Mouse (Mus musculus) thymus, postnatal 14 days (tissue): ENCODE measurements around the gene Galnt2.

Source experiments
- DNase-seq: peaks from one replicate; pipeline ENCODE4 v3.0.0; 2021

The Galnt2 gene

DNA sequence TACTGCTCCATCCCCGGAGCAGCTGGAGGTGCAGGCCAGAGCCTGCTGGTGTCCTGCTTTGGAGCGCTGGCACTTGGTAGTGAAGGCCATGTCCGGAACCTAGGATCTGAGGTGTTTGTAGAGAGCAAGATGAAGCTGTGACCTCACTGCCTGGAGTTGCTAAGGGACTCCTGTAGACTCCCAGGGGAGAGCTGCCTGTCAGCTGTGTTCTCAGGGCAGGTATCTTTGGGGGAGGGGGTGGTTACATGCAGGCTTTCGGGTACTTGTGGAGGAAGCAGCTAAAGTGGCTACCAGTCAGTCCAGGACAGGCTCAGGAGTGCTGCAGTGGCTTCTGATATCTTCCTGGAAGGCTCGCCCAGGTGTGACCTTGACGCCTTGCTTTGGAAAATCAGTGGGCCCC lies 8.2 kb downstream of the Galnt2 start:
- no peak for DNase-seq

DNA sequence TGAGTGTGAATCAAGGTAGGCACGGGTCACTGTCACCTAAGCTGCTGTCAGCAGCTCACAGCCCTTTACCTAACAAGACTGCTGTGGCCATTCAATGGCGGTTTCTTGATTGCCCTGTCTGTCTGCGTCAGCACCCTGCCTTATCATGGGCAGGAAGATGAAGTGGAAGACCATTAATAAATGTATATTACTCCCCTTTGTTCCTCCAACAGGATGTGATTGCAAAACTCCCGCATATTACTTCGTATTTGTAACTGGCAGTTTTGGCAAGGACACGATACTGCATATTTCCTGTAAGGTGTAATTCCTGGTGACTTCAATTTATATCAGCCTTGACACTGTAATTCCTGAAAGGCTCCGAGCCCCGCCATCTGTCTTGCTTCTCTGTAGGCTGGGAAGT lies 9.7 kb downstream of the Galnt2 start:
- DNase-seq, result no peak

DNA sequence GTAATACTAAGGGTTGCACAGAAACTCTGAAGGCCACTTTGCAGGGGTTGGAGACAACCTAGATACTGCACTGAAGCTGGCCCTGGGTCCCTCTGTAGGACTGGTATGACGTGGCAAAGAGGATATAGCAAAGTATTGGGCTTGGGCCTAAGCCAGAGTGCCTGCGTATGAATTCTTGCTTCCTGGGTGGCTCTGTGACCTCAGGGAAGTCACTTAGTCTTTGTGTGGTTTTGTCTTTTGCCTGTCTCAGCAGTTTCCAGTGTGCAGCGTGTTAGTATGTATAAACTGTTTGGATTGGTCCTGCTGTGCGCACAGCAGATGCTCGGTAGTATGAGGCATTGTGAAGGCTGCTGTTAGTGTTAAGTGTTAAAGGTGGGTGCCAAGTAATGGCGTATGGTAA lies 11.0 kb downstream of the Galnt2 start:
- DNase-seq, result no peak

DNA sequence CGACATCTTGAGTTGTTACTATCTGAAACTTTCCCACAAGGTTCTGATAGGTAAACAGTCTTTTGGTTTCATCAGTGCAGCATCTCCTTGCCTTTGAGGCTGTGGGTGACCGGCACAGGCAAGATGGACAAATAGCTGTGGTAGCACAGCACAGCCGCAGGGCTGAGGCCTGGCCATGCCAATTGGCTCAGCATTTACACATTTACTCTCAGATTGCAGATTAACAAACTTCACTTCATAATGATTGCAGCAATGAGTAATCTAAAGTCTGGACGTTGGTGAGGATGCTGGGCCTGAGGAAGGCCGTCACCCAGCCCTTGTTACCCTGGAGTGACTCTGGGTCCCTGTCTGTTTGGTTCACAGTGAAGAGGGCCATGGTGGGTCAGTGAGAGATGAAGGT lies 11.7 kb downstream of the Galnt2 start:
- no peak for DNase-seq

- DNase-seq, result no peak
Observed at GRCm38 (mm10) chr8:124247581-124247980, 16.4 kb downstream of the Galnt2 start.

DNA sequence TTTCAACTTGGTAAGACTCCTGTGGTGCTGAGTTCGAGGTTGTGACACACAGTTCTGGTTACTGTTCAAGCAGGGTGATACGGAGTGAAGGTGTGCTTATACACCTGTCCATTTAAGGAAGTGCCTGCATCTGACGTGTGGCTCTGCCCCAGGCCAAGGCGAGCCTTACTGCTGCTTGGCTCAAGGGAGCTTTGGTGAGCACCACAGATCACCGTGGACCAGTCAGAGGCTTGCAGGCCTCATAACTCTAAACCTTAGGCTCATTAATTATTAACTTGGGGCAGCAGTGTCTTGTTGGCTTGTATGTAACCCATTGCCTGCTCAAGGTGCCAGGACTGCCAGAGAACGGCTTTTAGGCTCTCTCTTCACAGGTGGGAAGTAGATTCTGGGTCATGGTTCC lies 17.5 kb downstream of the Galnt2 start:
- no peak for DNase-seq

DNA sequence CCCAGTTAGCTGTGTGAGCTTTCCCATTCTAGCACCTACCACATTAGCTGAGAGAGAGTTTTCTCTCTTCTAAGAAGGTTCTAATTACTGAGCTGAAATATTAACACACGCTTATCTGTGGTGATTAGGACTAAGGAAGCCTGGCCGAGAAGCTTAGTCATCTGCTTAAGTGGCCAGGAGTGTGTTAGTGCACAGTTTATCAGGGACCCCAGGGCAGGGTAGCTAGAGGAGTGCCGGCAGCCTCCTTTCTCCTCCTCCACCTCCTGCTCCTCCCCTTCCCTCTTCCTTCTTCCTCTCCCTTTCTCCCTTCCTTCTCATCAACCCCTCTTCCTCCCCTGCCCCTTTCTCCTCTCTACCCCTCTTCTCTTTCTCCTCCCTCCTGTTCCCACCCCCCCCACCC lies 19.1 kb downstream of the Galnt2 start:
- DNase-seq, result no peak

DNA sequence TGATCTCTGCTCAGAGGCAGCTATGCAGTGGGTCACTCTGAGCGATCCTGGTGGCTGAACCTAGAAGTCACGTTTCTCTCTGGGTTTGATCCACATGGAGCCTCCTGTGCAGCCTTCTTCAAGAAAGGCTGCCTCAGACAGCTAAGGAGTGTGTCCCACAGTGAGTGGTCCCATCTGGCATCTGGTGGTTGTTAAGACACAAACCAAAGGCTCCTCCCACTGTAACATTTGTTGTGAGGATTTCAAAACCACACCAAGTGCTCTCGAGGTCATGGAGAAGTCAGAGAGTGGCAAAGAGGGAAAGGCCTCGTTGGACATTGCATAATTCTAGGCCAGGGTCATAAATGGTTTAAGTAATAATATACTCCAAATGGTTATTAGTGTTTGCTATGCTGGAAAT lies 19.6 kb downstream of the Galnt2 start:
- DNase-seq, result no peak

- no peak for DNase-seq
Observed at GRCm38 (mm10) chr8:124252533-124252950, 21.4 kb downstream of the Galnt2 start.

GRCm38 (mm10) chr8:124253939-124254338 lies 22.7 kb downstream of the Galnt2 start:
- DNase-seq, result no peak

DNA sequence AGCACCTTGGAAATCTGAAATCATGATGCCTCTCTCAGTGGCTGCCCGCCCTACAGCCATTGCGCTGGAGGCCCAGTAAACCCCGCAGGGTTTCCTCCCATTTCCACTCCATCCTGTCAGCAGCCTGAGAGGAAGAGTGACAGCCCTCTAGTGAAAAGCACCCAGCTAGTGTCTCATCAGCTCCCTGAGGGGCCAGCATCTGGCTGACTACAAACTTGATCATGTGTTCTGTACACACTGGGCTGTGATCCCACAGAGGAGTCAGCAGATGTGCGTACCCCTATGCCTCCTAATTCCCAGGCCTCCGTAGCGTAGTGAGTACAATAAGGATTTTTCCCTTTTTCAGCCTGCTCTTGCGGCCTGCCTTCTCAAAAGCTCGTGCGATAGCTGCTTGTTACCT lies 25.6 kb downstream of the Galnt2 start:
- no peak for DNase-seq

DNA sequence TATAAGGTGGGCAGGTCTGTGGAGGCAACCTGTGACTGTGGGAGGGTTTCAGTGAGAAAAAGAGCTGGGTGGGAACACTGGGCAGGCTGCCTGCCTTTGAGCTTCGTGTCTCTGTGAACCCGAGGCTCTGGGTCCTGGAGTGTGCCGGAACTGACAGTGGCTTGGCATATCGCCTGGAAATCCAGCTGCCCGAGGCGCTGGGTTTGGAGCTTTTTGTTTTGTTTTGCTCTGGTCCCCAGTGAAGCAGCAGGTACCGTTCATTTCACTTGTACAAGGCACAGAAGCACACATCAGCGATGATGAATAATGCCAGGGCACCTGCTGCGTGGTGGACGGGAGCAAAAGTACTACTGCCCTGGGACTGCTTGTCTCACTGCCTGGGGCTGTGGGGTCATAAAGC lies 26.2 kb downstream of the Galnt2 start:
- no peak for DNase-seq

DNA sequence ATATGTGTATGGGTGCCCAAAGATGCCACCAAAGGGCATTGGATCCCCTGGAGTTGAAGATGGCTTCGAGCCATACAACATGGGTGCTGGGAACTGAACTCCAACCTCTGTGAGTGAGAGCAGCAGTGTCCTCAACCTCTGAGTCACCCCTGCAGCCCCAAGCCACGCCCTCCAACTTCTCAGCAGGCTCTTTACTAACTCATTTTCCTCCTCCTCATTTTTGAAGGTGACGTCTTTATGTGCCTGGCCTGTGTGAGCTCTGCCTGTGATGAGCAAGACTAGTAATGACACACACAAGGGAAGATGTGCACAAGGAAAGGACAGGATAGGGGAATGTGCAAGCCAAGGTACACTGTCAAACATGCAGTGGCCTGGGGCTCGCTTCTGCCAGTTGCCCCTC lies 28.0 kb downstream of the Galnt2 start:
- no peak for DNase-seq

DNA sequence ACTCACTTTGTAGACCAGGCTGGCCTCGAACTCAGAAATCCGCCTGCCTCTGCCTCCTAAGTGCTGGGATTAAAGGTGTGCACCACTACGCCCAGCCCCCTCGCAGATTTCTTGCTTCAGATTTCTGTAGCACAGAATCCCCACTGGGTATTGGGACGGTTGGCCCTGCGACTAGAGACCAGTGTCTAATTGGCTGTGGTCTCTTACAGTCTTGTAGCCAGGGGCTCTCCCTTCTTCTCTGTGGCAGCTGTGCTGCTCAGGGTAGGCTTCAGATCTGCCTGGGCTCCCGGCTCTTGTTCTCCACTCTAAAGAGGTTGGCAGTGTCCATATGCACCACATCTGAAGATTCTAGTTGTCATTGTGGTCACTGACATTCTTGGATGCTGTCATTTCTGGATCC lies 28.7 kb downstream of the Galnt2 start:
- DNase-seq, result no peak

DNA sequence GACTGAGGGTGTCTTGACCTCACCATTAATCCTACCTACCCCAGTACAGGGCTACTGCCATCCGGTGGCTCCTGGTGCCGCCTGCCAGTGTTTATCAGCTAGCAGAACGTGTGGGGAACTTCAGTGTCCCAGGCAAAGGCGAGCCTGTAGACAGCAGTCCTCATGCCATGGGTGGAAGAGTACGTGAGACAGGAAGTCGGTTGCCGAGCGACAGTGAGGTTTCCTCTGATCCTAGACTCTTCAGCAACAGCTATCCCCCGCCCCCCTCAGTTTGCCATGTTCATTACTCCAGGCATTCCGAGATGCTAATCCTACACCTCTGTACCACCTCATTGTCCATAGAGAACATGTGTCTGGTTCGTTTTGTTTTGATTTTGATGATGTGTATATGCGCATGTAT lies 29.2 kb downstream of the Galnt2 start:
- DNase-seq, result peak; percentile 43

- no peak for DNase-seq
Observed at GRCm38 (mm10) chr8:124263058-124263457, 31.9 kb downstream of the Galnt2 start.

DNA sequence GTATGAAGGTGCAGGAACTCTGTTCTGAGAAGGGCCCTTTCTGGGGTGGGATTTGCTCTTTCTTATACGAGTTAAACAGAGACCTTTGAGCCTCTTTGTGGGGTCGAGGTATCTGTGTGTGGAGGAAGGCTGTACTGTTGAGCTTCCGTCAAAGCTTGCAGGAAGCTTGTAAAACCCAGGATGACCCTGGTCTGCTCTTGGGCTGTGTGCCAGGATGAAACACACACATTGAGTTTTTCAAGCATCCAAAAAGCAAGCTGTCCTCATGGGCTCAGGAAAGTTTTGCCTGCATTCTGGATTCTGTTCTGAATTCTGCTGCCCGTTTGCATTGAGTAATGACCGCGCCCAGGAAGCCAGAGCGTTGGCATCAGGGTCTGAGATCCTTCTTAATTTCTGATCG lies 32.8 kb downstream of the Galnt2 start:
- DNase-seq, result no peak

DNA sequence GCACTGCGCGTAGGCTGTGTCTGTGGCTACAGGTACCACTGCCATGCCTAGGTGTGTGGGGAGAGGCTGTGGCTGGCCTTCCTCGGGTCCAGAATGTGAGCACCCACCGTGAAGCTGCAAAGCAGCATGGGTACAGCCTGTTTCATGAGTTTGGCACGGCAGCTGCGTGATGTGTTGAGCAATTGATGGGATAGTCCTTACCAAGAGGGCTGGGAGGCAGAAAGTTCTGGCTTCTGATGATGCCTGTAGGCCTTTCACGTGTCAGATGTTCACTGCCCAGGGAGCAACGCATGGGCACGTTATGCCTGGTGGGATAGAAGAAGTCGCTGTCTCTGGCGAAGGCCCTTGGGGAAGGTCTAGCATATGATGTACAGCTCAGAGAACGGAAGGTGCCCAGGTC lies 33.5 kb downstream of the Galnt2 start:
- DNase-seq, result no peak

DNA sequence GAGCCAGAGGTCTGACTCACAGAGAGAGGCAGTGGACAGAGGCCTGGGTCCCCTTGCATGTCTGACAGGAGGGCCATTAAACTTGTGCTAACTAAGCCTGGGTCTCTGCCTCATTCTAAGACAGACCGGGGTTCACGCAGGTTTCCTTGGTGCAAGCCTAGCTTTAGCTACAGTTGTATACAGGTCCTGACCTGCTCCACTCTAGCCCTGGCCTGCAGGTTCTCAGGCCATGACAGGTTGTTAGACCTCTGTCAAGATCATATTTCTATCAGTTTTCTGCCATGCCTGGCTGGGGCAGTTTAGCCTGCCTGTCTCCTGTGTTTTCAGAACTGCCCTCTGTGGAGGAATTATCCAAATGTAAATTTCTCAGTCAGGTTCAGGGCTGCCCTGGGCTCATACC lies 33.9 kb downstream of the Galnt2 start:
- DNase-seq, result no peak

GRCm38 (mm10) chr8:124265798-124266197 lies 34.6 kb downstream of the Galnt2 start:
- no peak for DNase-seq

DNA sequence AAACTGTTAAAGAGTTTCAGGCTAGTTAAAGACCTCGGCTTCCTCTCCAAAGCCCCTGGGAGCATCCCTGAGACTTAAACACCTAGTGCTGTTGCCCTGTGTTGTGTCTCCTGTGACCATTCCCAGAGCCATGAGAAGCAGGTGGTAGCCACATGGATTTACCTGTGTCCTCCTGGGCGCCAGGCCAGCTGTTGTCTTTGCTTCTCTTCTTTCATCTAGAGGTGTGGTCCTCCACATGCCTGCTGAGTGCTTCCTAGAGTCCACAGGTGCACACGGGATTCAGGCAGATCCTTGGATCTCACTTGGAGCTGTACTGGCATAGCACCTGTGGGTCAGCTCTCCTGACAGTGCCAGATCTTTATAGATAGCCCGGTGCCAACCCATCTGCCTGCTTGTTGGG lies 36.0 kb downstream of the Galnt2 start:
- no peak for DNase-seq

DNA sequence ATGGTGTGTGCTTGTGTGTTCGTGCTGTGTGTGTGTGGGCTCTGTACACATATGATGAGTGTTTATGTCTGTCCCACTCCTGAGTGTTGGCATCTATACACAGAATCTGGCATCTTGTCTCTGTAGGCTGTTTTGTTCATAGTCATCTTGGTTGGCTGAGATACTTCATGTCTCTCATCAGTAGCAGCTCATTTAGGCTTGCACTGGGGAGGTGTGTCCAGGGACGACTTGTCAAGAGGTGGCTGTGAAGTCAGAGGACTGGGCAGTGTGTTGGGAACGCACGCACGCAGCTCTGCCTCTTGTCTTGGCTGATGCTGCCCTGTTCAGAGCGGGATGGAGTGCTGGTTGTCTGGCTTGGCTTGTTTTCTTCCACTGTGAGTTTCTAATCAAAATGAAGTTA lies 39.3 kb downstream of the Galnt2 start:
- DNase-seq, result no peak

DNA sequence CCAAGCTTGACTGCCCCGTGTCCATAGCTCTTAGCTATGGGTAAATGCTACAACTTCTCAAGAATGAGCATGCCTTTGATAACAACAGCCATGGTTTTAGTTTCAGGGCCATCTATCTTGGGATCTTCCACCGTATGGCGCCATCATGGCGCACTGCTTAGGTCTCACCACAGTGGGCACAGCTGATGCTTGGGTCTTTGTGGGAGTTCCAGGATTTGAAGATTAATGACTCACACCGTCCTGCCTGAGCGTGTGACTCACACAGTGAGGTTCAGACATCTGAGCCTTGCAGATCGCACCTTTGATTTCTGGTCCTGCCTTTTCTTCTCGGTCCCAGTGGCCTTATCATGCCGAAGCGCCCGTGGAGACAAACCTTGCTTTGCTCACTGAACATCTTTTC lies 39.7 kb downstream of the Galnt2 start:
- no peak for DNase-seq

DNA sequence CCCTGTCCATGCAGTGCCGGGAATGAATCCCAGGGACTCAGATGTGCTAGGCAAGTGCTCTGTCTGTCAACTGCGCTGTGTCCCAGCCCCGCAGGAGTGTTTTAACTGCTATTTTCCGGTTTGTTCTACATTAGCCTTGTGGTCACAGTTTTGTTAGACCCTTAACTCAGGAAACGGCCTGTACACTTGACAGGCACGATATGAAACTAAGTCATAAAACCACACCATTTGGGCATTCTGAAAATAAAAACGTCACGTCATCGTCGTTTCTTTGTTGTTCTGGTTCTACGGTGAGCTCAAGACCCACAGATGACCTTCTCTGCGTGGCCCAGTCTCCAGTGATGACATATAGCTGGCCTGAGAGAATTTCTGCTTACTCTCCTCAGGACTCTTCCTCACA lies 40.3 kb downstream of the Galnt2 start:
- no peak for DNase-seq

GRCm38 (mm10) chr8:124272792-124273191 lies 41.6 kb downstream of the Galnt2 start:
- no peak for DNase-seq

- DNase-seq, result peak; percentile 83
Observed at GRCm38 (mm10) chr8:124273606-124274218, 42.5 kb downstream of the Galnt2 start.
